Comparison of ENCODE assay signal across 8 mouse cellular contexts in genomic region chr1:23321331-23321851, GRCm38 (mm10).
DNase-seq lines count a peak whose midpoint lies in the region; ATAC-seq lines count a peak whose summit lies in the region.

No protein-coding gene starts in this region.

- peak; percentile 70 for ATAC-seq in cerebellum, adult (ENCODE audit: insufficient number of reproducible peaks, low FRiP score, low TSS enrichment)
- ATAC-seq in megakaryocyte progenitor cell, adult 5-6 weeks (replicated peaks; ENCODE audit: poor library complexity), result peak; percentile 51
- ATAC-seq in activated CD4-positive, CD25-positive, alpha-beta regulatory T cell, adult 4 months, result no peak

- DNase-seq in cerebellum, adult 11 months, result no peak
- peak; percentile 4 for DNase-seq in ZHBTc4 (ENCODE audit: low read depth, low spot score)
- DNase-seq in gonadal fat pad, adult 2 months (ENCODE audit: low read depth), result peak; percentile 24
- peak; percentile 8 for DNase-seq in kidney, adult 11 months
- DNase-seq in right cerebral cortex, postnatal 14 days, result no peak

Comparison
In these comparisons a context has a peak if more than half of its experiments do, and no peak if none do; other contexts are left out.
1. DNase-seq: peak in ZHBTc4 (single experiment), gonadal fat pad, adult 2 months (single experiment) and kidney, adult 11 months (single experiment); none in cerebellum, adult 11 months (single experiment) and right cerebral cortex, postnatal 14 days (single experiment).